Mouse (Mus musculus) hindbrain, embryonic 10.5 days (tissue): ENCODE data around the gene Nfib. TPM values are rescaled to one million over a fixed set of nuclear protein-coding genes. Genes with fewer than 3 reads are reported as not detected.

Source experiments
- DNase-seq: peaks from one replicate; pipeline ENCODE4 v3.0.0-alpha.2; 2017; ENCODE audit warnings: low spot score
- H3K27ac ChIP-seq: fragments of 300-500 bp; sonication (generic); 2 replicates; pipeline ENCODE4 v1.5.1; 2016; ENCODE audit warnings: mild to moderate bottlenecking, moderate library complexity
- H3K27me3 ChIP-seq: fragments of 300-500 bp; sonication (generic); 2 replicates; pipeline ENCODE4 v1.6.1; 2016; ENCODE audit warnings: mild to moderate bottlenecking; ENCODE audit not compliant: poor library complexity, insufficient read depth, severe bottlenecking
- H3K36me3 ChIP-seq: fragments of 300-500 bp; sonication (generic); 2 replicates; pipeline ENCODE4 v1.6.1; 2016; ENCODE audit warnings: mild to moderate bottlenecking, moderate library complexity
- H3K4me1 ChIP-seq: fragments of 300-500 bp; sonication (generic); replicated peaks from 2 replicates; pipeline ENCODE4 v1.6.1; 2016; ENCODE audit warnings: mild to moderate bottlenecking
- H3K4me3 ChIP-seq: fragments of 300-500 bp; sonication (generic); 2 replicates; pipeline ENCODE4 v1.5.1; 2016; ENCODE audit warnings: mild to moderate bottlenecking, moderate library complexity
- H3K9me3 ChIP-seq: fragments of 300-500 bp; sonication (generic); 2 replicates; pipeline ENCODE4 v1.6.1; 2016; ENCODE audit warnings: mild to moderate bottlenecking, moderate library complexity
- WGBS: fragments of 180-500 bp; shearing (Covaris S2); methylation state at CpG from one replicate; pipeline ENCODE4 v1.1.7; 2016; 5-methylcytosine and 5-hydroxymethylcytosine counted together
- polyA plus RNA-seq: library from polyadenylated mRNA; unstranded; fragments of >200 nt; fragmentation: Nextera tagmentation; extraction: Ambion mirVana; gene quantifications from 2 replicates; pipeline ENCODE4 v1.2.1, GENCODE M21; 2016

Nfib gene
- polyA plus RNA-seq, 1 experiment from 2014 or later: 17.3 TPM

DNA sequence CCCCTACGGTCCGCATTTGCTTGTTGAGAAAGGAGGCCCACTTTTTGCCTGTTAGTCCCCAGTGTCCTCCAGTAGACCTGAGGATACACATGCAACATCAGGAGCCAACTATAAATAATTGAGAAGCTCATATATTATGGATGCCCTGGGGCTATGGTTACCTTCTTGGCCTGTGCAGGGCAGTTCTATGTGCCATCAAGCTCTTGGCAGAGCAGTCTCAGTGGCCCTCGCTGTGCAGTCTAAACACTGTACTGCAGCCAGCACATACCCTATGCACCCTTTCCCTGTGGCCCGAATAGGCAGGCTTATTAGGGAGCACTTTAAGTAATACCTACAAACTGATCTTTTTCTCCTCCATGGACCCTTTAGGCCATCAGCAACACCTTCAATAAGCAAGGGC lies 185.6 kb downstream of the Nfib start:
- H3K4me1 ChIP-seq: no peaks in the 10 kb centered on the region
- H3K27me3 ChIP-seq: peaks cover under 1% of the 10 kb centered on the region; the same call in 1 of the 2 replicates
- H3K9me3 ChIP-seq: no peaks in the 10 kb centered on the region
- WGBS: 91% methylated on average over 4 of the region's 4 CpGs
- H3K4me3 ChIP-seq: no peak overlapping the region
- no peak overlapping the region for H3K27ac ChIP-seq
- DNase-seq: no peak
- no peaks in the 10 kb centered on the region for H3K36me3 ChIP-seq

DNA sequence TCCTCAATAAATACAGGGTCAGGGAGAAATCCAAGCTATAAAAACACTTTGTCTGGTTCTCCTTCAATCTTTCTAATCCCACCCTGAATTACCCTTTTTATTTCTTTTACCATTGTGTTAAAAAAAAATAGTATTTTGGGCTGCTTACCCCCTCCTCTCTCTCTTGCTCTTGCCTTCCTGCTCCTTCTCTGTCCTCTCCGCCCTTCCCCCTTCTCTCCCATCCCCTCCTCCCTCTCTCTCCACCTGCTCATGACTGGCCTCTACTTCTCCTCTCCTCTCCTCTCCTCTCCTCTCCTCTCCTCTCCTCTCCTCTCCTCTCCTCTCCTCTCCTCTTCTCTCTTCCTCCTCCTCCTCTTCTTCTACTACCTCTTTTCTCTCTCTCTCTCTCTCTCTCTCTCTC lies 187.4 kb downstream of the Nfib start:
- WGBS: 80% methylated on average over 1 of the region's 1 CpGs
- Histone ChIP-seq H3K4me1 (peaks cover 7% of the 10 kb centered on the region), H3K27ac (no peak overlapping the region), H3K9me3 (no peaks in the 10 kb centered on the region), H3K36me3 (no peaks in the 10 kb centered on the region), H3K4me3 (no peak overlapping the region), H3K27me3 (peaks cover 10% of the 10 kb centered on the region; the same call in 1 of the 2 replicates)
- DNase-seq: no peak

DNA sequence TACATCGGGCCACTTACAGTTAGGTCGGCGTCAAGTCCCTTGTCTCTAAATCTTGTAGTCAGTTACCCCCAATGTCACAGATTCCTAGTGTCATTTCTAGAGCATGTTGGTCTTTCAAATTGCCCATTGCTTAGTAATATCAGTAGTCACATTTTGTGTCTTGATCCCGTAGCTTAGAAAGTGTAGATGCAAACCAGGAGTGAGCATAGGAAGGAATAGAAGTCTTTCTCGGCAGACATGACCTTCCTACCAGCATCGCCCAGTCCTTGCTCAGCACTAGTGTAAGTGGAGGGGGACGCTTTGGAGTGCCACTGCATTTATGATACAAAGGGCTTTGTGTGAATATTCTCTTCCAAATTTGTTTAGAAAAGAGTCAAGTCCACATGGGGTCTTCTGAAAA lies 188.2 kb downstream of the Nfib start:
- no peak overlapping the region for H3K27ac ChIP-seq
- DNase-seq: no peak
- 84% methylated on average over 7 of the region's 7 CpGs for WGBS

DNA sequence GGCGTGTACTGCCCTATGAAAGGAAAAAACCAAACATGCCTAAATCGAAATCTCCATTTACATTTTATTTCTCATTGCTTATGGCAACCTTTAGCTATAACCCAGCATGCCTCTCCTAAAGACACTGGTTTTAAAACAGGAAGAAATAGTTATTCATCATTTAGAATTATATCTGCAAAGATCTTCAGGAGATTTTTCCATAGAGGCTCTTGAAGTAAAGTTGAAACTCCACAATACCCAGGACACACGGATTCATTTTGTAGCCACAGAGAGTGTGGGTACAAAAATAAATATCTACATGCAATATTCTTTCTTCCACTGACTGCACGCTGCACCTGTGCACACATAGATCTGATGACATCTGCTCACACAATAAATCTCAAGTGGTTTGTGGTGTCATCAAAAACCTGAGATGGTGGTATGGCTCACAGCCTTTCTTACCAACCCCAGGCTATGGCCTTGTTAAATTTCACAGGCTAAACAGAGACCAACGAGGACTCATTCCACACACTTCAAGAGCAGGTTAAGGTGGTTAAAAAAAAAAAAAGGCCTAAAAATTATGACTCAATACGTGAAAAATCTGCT lies 189.2 kb downstream of the Nfib start:
- no peaks in the 10 kb centered on the region for H3K36me3 ChIP-seq
- H3K4me1 ChIP-seq: peaks cover 25% of the 10 kb centered on the region
- H3K27ac ChIP-seq: no peak overlapping the region
- no peak overlapping the region for H3K4me3 ChIP-seq
- H3K27me3 ChIP-seq: peaks cover 15% of the 10 kb centered on the region; the same call in 1 of the 2 replicates
- WGBS: 87% methylated on average over 6 of the region's 6 CpGs
- no peaks in the 10 kb centered on the region for H3K9me3 ChIP-seq
- DNase-seq: no peak

More for the DNA sequence above, 188.2 kb downstream of the Nfib start:
- Histone ChIP-seq H3K27me3 (peaks cover 10% of the 10 kb centered on the region; the same call in 1 of the 2 replicates), H3K36me3 (no peaks in the 10 kb centered on the region), H3K4me1 (peaks cover 15% of the 10 kb centered on the region), H3K9me3 (no peaks in the 10 kb centered on the region), H3K4me3 (no peak overlapping the region)

DNA sequence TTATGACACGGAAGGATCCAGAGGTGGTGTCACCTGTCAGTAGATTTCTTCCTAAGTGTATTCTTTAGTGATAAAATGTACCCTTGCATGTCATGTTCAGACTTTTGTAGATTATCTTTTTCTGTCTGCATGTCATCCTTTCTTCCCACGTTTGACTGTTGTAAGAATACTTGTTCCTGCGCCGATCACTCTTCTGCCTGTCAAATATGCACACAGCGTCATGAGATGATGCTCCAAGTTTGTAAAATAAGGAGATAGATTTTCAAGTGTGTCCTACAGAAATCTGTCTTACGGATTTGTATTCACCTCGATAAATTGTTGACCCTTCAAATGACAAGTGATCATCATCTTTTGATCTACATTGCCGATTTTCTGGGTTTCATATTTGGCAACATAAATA lies 190.6 kb downstream of the Nfib start:
- Histone ChIP-seq H3K9me3 (no peaks in the 10 kb centered on the region), H3K27ac (no peak overlapping the region), H3K4me3 (no peak overlapping the region), H3K36me3 (no peaks in the 10 kb centered on the region), H3K27me3 (peaks cover 19% of the 10 kb centered on the region; the same call in 1 of the 2 replicates), H3K4me1 (peaks cover 39% of the 10 kb centered on the region)
- 88% methylated on average over 8 of the region's 8 CpGs for WGBS
- no peak for DNase-seq

DNA sequence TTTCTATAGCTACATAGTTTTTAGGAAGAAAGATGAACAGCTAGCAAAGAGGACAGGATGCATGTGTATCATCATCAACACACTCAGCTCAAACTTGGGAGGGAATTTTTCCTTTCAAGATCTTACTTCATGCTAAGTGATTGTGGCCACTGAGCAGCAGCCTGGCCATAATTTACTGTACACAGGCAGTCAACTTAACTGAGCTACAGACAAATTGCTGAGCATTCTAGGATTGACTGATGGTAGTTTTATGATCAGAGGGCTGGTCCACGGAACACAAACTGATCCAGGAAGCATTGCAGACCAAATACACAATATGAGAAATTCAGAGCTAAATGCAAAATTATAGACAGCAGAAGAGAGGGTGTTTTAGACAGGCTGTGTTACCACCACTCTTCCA lies 191.2 kb downstream of the Nfib start:
- peaks cover 44% of the 10 kb centered on the region for H3K4me1 ChIP-seq
- 81% methylated on average over 1 of the region's 1 CpGs for WGBS

DNA sequence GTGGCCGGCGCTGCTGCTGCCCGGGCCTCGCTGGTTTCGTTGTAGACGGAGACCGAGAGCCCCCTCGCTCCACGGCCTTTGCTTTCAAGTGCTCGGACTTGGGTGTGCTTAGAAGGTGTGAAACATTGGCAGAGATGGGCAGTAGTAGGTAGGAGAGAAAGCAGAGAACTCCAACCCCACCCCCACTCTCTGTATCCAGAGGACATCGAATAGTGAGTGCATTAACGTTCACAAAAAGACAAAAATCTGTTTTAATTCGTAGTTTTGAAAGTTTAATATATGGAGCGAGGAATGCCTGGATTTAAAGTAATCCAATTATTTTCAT lies 192.2 kb downstream of the Nfib start:
- peak overlapping the region; percentile 93 for H3K27ac ChIP-seq
- no peaks in the 10 kb centered on the region for H3K36me3 ChIP-seq
- peaks cover 32% of the 10 kb centered on the region; the same call in 1 of the 2 replicates for H3K27me3 ChIP-seq
- WGBS: 2% methylated on average over 14 of the region's 14 CpGs
- peaks cover 54% of the 10 kb centered on the region for H3K4me1 ChIP-seq
- H3K4me3 ChIP-seq: peak overlapping the region; percentile 61
- H3K9me3 ChIP-seq: no peaks in the 10 kb centered on the region
- DNase-seq: no peak

More for the DNA sequence above, 191.2 kb downstream of the Nfib start:
- Histone ChIP-seq H3K4me3 (no peak overlapping the region), H3K9me3 (no peaks in the 10 kb centered on the region), H3K36me3 (no peaks in the 10 kb centered on the region), H3K27me3 (peaks cover 23% of the 10 kb centered on the region; the same call in 1 of the 2 replicates), H3K27ac (no peak overlapping the region)
- no peak for DNase-seq

DNA sequence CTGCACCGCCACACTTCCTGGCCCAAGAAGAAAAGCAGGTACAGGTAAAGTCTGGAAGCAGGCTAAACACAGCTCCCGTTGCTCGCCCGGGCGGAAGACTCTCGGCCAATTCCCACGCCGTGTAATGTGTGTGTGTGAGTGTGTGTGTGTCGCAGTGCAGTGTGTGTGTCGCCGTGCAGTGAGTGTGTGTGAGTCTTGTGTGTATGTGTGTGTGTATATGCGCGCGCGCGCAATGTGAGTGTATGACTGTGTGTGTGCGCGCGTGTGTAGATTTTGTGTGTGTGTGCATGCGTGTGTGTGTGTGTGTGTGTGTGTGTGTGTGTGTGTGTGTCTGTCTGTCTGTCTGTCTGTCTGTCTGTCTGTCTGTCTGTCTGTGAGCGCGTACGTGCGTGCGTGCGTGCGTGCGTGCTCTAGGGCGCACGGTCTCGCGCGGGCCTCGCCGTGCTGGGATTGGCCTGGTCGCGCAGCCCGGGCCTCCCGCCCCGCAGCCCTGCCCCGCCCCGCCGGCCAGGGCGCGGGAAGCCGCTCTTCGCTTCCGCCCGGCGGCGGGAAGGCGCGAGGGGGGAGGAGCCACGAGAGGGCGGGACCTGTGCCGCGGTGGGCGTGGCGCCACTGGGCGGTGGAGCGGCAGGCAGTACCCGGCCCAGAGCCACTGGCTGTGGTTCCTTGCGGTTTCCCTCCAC lies 192.7 kb downstream of the Nfib start:
- peaks cover 38% of the 10 kb centered on the region; the same call in 1 of the 2 replicates for H3K27me3 ChIP-seq
- H3K27ac ChIP-seq: peak overlapping the region; percentile 93
- under 1% methylated on average over 63 of the region's 63 CpGs for WGBS
- peaks cover 59% of the 10 kb centered on the region for H3K4me1 ChIP-seq
- H3K36me3 ChIP-seq: no peaks in the 10 kb centered on the region
- H3K4me3 ChIP-seq: peak overlapping the region; percentile 61
- peak; percentile 94 for DNase-seq
- H3K9me3 ChIP-seq: no peaks in the 10 kb centered on the region

DNA sequence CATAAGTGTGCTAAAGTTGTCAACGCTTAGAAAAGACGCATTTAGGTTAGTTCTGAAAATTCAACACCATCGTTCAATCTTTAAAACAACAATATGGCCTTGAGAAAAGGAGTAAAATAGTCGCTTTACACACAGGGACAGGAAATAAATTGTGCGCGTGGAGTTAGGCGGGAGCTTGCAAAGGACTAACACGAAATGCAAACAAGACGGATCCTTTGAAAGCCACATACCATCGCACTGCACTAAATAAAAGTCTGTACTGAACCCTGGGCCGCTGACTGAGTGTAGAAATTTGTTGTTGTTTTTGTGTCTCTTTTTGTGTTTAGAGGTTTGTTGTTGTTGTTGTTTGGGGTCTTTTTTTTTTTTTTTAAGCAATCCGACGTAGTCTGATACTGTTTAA lies 193.2 kb downstream of the Nfib start:
- Histone ChIP-seq H3K4me1 (peaks cover 65% of the 10 kb centered on the region), H3K9me3 (no peaks in the 10 kb centered on the region), H3K4me3 (peak overlapping the region; percentile 61), H3K36me3 (no peaks in the 10 kb centered on the region), H3K27ac (peak overlapping the region; percentile 93), H3K27me3 (peaks cover 42% of the 10 kb centered on the region; the same call in 1 of the 2 replicates)
- WGBS: 1% methylated on average over 13 of the region's 13 CpGs
- peak; percentile 18 for DNase-seq

DNA sequence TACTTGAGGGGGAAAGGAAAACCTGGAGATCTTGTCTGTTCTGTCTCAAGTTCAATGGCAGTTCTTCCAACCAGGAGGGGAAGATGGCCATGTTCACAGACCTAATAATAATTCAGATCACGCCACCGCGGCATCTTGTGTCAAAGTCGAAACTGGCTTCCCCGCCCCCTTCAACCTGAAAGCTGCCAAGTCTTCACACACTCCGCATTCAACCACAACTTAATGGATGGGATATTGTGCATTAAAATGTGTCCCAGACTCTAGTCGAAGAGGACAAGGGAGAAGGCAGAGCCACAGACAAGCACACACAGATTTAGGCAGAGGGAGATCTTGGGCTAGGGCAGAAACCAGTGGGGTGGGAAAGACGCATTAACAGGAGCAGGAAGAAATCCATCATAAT lies 194.0 kb downstream of the Nfib start:
- Histone ChIP-seq H3K9me3 (no peaks in the 10 kb centered on the region), H3K27me3 (peaks cover 50% of the 10 kb centered on the region; the same call in 1 of the 2 replicates), H3K4me3 (peak overlapping the region; percentile 61), H3K36me3 (no peaks in the 10 kb centered on the region), H3K27ac (peak overlapping the region; percentile 93), H3K4me1 (peaks cover 73% of the 10 kb centered on the region)
- DNase-seq: peak; percentile 76
- under 1% methylated on average over 8 of the region's 8 CpGs for WGBS

DNA sequence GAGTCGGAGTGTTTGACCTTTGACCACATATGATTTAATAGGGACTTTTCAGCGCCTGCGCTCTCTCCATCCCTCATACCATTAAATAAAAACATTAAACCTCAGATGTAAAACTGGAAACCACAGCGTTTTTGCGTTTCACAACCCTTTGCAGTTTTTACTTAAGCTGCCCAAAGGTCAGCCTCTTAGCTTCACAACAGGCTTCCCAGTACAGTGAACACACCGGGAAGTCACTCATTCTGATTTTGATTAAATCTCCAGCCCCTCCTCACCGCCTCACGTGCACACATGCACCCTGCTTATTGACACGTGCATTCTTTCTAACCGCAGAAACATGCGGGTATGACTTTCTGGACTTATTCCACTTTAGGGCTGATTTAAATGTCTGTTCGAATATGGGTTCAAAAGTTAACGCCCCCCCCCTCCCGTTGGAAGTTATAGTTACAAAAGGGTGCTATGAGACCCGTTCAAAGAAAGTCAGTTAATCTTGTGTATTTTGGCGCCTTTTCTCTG lies 194.5 kb downstream of the Nfib start:
- 5% methylated on average over 16 of the region's 16 CpGs for WGBS
- Histone ChIP-seq H3K27me3 (peaks cover 50% of the 10 kb centered on the region; the same call in 1 of the 2 replicates), H3K4me3 (peak overlapping the region; percentile 61), H3K27ac (peak overlapping the region; percentile 93), H3K36me3 (no peaks in the 10 kb centered on the region), H3K4me1 (peaks cover 77% of the 10 kb centered on the region), H3K9me3 (no peaks in the 10 kb centered on the region)
- DNase-seq: peak; percentile 25

DNA sequence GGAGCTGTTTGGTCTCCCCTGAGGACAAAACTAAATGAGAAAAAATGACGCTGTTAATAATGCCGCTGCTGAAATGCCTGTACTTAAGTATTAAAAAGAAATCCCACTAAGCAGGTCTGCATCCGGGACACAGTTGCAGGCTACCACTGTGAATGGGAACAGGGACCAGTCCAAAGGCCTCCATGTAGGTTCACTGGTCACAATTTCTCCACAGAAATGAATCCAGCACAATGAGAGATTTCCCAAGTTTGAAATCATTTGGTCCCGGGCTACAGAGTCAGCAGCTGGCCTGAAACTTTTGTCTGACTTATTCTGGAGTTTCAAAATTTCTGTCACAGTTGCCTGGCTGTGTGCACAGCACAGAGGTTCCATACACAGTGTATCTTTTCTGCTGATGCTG lies 195.8 kb downstream of the Nfib start:
- Histone ChIP-seq H3K27me3 (peaks cover 50% of the 10 kb centered on the region; the same call in 1 of the 2 replicates), H3K4me1 (peaks cover 86% of the 10 kb centered on the region)

DNA sequence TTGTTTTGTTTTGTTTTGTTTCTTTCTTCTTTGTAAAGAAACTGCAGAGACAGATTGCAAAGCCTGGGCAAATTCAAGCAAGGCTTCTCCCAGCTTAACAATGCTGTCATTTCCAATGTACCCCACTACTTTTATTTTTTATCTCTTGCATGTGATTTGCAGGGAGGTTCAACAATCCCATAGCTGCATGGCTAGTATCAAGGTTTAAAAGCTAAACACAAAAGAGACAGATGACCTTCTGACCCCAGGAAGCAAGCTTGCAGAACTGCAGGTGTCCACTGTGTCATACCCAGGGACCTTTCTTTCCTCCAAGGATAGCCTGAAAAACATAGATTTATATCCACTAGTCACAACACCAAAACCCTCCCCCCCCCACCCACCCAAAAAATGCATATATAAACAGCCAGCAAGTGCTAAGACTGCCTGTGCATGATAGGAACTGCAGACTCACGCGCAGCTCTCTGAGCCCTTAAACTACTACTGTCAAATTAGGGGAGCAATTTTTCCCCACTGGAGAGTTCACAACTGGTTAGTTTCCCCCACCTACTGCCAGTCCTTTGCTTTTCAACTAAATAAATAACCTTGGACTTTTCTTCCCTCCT lies 196.3 kb downstream of the Nfib start:
- Histone ChIP-seq H3K4me3 (no peak overlapping the region), H3K4me1 (peaks cover 88% of the 10 kb centered on the region), H3K36me3 (no peaks in the 10 kb centered on the region), H3K27me3 (peaks cover 48% of the 10 kb centered on the region; the same call in 1 of the 2 replicates), H3K27ac (peak overlapping the region; percentile 53), H3K9me3 (no peaks in the 10 kb centered on the region)
- 37% methylated on average over 2 of the region's 2 CpGs for WGBS
- no peak for DNase-seq

More for the DNA sequence above, 195.8 kb downstream of the Nfib start:
- Histone ChIP-seq H3K27ac (peak overlapping the region; percentile 51), H3K4me3 (no peak overlapping the region), H3K9me3 (no peaks in the 10 kb centered on the region), H3K36me3 (no peaks in the 10 kb centered on the region)
- DNase-seq: no peak
- WGBS: 31% methylated on average over 4 of the region's 4 CpGs
